Mouse (Mus musculus): Measurements from ENCODE around the gene Hrk. TPM values are rescaled to one million over a fixed set of nuclear protein-coding genes. Genes with fewer than 3 reads are reported as not detected.

The Hrk gene
- polyA plus RNA-seq, 1 experiment: 3.3 TPM

- H3K27me3 ChIP-seq (ENCODE audit: control insufficient read depth, insufficient read depth, low read length): 0 out of 2 replicates have a peak, but pooled peaks cover 1% of the 10 kb centered on the region
- TF ChIP-seq POLR2A (IDR thresholded peaks at IDR 0.05; ENCODE audit: borderline replicate concordance, insufficient read depth, low read length): no peak
- TF ChIP-seq CTCF (IDR thresholded peaks at IDR 0.05; ENCODE audit: borderline replicate concordance, insufficient read depth, low read depth, low read length): no peak
- H3K4me1 ChIP-seq (ENCODE audit: control insufficient read depth, insufficient read depth, low read length): no peaks in the 10 kb centered on the region; the same call in 1 of the 2 replicates
- no peak for DNase-seq
- no peak overlapping the region for H3K4me3 ChIP-seq (replicated peaks; ENCODE audit: insufficient read depth, low read depth, low read length)
- 66% methylated on average over 7 of the region's 7 CpGs for WGBS
- H3K27ac ChIP-seq (ENCODE audit: insufficient read depth, low read length): no peak overlapping the region
These were observed 13.2 kb downstream of the Hrk start for GRCm38 (mm10) chr5:118177640-118178039.

DNA sequence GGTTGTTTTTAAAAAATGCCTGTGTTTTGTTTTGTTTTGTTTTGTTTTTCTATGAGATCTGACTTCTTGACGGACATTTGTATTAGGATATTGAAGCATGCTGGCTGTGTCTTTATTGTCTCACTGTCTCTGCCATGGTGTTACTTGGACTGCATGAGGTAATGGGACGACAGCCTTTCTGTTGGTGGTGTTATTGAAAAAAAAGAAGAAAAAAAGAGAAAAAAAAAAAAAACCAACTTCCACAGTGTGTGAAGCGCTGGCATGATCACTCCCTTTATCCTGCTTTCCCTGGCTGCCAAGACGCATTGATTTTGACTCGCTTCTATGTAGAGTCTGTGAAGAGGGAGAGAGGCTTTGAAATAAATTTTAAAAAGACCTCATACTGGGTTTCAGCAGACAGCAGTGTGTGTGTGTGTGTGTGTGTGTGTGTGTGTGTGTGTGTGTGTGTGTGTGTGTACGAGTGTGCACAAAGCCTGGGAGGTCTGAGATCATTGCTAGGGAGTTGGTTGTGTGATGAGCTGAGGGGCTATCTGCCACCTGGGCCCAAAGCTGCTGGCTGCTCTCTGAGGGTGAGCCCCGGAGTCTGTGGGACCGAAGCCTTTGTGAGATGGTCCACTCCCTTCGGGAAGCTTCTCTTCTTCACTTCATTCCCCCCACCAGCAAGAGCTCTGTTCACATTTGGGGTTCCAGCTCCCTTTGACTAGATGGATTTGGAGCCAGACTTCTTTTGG lies 22.6 kb downstream of the Hrk start:
- WGBS: 64% methylated on average over 9 of the region's 9 CpGs
- TF ChIP-seq CTCF (IDR thresholded peaks at IDR 0.05; ENCODE audit: borderline replicate concordance, insufficient read depth, low read depth, low read length) (no peak), POLR2A (IDR thresholded peaks at IDR 0.05; ENCODE audit: borderline replicate concordance, insufficient read depth, low read length) (no peak)
- H3K27ac ChIP-seq (ENCODE audit: insufficient read depth, low read length): no peak overlapping the region
- peaks cover 11% of the 10 kb centered on the region; the same call in 1 of the 2 replicates for H3K4me1 ChIP-seq (ENCODE audit: control insufficient read depth, insufficient read depth, low read length)
- H3K4me3 ChIP-seq (replicated peaks; ENCODE audit: insufficient read depth, low read depth, low read length): no peak overlapping the region
- H3K27me3 ChIP-seq (ENCODE audit: control insufficient read depth, insufficient read depth, low read length): no peaks in the 10 kb centered on the region
- no peak for DNase-seq

- H3K4me3 ChIP-seq (replicated peaks; ENCODE audit: insufficient read depth, low read depth, low read length): no peak overlapping the region
- H3K27ac ChIP-seq (ENCODE audit: insufficient read depth, low read length): no peak overlapping the region
- H3K27me3 ChIP-seq (ENCODE audit: control insufficient read depth, insufficient read depth, low read length): no peaks in the 10 kb centered on the region
- TF ChIP-seq POLR2A (IDR thresholded peaks at IDR 0.05; ENCODE audit: borderline replicate concordance, insufficient read depth, low read length) (no peak), CTCF (IDR thresholded peaks at IDR 0.05; ENCODE audit: borderline replicate concordance, insufficient read depth, low read depth, low read length) (no peak)
- 42% methylated on average over 6 of the region's 6 CpGs for WGBS
- DNase-seq: no peak
- peaks cover 17% of the 10 kb centered on the region for H3K4me1 ChIP-seq (ENCODE audit: control insufficient read depth, insufficient read depth, low read length)
These were observed 23.9 kb downstream of the Hrk start for GRCm38 (mm10) chr5:118188356-118188755.

DNA sequence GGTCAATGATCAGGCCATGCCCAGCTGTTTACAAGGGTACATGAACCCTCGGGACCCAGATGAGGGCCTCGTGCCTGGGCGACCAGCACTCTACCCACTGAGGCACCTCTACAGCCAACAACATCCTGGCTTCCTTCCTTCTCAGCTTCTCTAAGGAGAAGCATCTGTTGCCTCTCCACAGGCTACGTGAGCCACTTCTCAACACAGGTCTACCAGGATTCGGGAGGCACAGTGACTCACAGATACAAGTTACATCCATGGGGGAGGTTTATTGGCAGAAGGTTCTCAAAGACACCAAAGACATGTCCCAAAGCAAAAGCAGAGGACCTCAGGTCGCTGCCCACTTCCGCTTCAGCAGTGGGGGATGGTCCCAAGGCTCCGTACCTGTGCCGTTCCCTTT lies 26.0 kb downstream of the Hrk start:
- Histone ChIP-seq H3K27me3 (ENCODE audit: control insufficient read depth, insufficient read depth, low read length) (no peaks in the 10 kb centered on the region), H3K4me1 (ENCODE audit: control insufficient read depth, insufficient read depth, low read length) (peaks cover 17% of the 10 kb centered on the region), H3K27ac (ENCODE audit: insufficient read depth, low read length) (no peak overlapping the region), H3K4me3 (replicated peaks; ENCODE audit: insufficient read depth, low read depth, low read length) (no peak overlapping the region)
- 54% methylated on average over 9 of the region's 9 CpGs for WGBS
- DNase-seq: no peak
- TF ChIP-seq CTCF (IDR thresholded peaks at IDR 0.05; ENCODE audit: borderline replicate concordance, insufficient read depth, low read depth, low read length) (no peak), POLR2A (IDR thresholded peaks at IDR 0.05; ENCODE audit: borderline replicate concordance, insufficient read depth, low read length) (no peak)

DNA sequence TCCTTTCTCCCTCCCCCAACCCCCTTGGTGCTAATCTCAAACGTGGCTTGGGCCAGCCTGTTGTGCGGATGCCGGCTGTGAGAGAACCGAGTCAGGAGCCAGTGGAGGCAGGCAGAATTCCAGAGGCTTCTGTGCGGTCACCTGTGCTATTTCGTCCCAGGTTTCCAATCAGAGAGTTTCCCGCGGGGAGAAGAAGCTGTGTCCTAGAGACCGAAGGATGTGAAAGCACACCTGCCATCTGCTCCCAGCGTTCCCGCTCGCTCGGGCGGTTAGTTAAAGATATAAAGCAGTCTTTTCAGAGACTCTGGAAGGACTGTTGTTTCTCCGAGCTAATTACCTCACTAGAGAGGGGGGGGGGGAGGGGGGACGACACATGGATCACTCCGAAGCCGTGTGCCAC lies 27.8 kb downstream of the Hrk start:
- no peak overlapping the region for H3K27ac ChIP-seq (ENCODE audit: insufficient read depth, low read length)
- TF ChIP-seq POLR2A (IDR thresholded peaks at IDR 0.05; ENCODE audit: borderline replicate concordance, insufficient read depth, low read length) (no peak), CTCF (IDR thresholded peaks at IDR 0.05; ENCODE audit: borderline replicate concordance, insufficient read depth, low read depth, low read length) (no peak)
- WGBS: 10% methylated on average over 18 of the region's 18 CpGs
- no peak overlapping the region for H3K4me3 ChIP-seq (replicated peaks; ENCODE audit: insufficient read depth, low read depth, low read length)
- DNase-seq: peak; percentile 44 to 48
- H3K4me1 ChIP-seq (ENCODE audit: control insufficient read depth, insufficient read depth, low read length): peaks cover 17% of the 10 kb centered on the region
- H3K27me3 ChIP-seq (ENCODE audit: control insufficient read depth, insufficient read depth, low read length): no peaks in the 10 kb centered on the region

- 40% methylated on average over 13 of the region's 13 CpGs for WGBS
- no peak overlapping the region for H3K27ac ChIP-seq (ENCODE audit: insufficient read depth, low read length)
- no peaks in the 10 kb centered on the region for H3K27me3 ChIP-seq (ENCODE audit: control insufficient read depth, insufficient read depth, low read length)
- peaks cover 6% of the 10 kb centered on the region; the same call in 1 of the 2 replicates for H3K4me1 ChIP-seq (ENCODE audit: control insufficient read depth, insufficient read depth, low read length)
- TF ChIP-seq POLR2A (IDR thresholded peaks at IDR 0.05; ENCODE audit: borderline replicate concordance, insufficient read depth, low read length) (no peak), CTCF (IDR thresholded peaks at IDR 0.05; ENCODE audit: borderline replicate concordance, insufficient read depth, low read depth, low read length) (no peak)
- H3K4me3 ChIP-seq (replicated peaks; ENCODE audit: insufficient read depth, low read depth, low read length): no peak overlapping the region
- no peak for DNase-seq
These were observed 33.0 kb downstream of the Hrk start for GRCm38 (mm10) chr5:118197421-118197820.

DNA sequence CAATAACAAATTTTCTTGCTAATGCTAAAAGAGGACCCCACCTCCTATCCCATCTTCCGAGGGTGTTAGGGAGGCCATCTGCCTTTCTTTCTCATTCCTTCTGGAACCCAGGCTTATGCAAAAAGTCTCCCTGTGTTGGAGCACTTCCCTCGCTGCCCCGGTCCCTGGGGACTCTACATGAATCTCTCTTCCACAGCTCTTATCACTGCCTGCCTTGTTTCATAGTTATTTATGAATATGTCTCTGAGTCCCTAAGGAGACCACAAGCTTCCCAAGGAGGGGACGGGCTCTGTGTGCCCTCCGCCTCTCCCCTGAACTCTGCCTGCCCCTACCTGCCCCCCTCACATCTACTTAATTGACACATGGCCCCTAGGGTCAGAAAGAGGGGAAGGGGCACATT lies 35.2 kb downstream of the Hrk start:
- no peaks in the 10 kb centered on the region for H3K27me3 ChIP-seq (ENCODE audit: control insufficient read depth, insufficient read depth, low read length)
- no peak for TF ChIP-seq POLR2A (IDR thresholded peaks at IDR 0.05; ENCODE audit: borderline replicate concordance, insufficient read depth, low read length)
- no peak for TF ChIP-seq CTCF (IDR thresholded peaks at IDR 0.05; ENCODE audit: borderline replicate concordance, insufficient read depth, low read depth, low read length)
- no peak overlapping the region for H3K27ac ChIP-seq (ENCODE audit: insufficient read depth, low read length)
- no peak overlapping the region for H3K4me3 ChIP-seq (replicated peaks; ENCODE audit: insufficient read depth, low read depth, low read length)
- 90% methylated on average over 5 of the region's 5 CpGs for WGBS
- H3K4me1 ChIP-seq (ENCODE audit: control insufficient read depth, insufficient read depth, low read length): no peaks in the 10 kb centered on the region
- no peak for DNase-seq
